Mouse (Mus musculus) hindbrain, embryonic 14.5 days (tissue): ENCODE data around the gene Gm37240. TPM values are rescaled to one million over a fixed set of nuclear protein-coding genes. Genes with fewer than 3 reads are reported as not detected.

Experiments
- ATAC-seq: fragments of 200-750 bp; cut with Nextera tagmentation; 2 replicates; pipeline ENCODE4 v1.8.0; 2017; ENCODE audit warnings: moderate number of reproducible peaks, mild to moderate bottlenecking, moderate TSS enrichment, moderate library complexity; ENCODE audit not compliant: low FRiP score
- DNase-seq: peaks from one replicate; pipeline ENCODE4 v3.0.0-alpha.2; 2015; ENCODE audit warnings: low spot score
- H3K27ac ChIP-seq: fragments of 300-500 bp; sonication (generic); 2 replicates; pipeline ENCODE4 v1.5.1; 2014; ENCODE audit warnings: mild to moderate bottlenecking, moderate library complexity
- H3K27me3 ChIP-seq: fragments of 300-500 bp; sonication (generic); 2 replicates; pipeline ENCODE4 v1.6.1; 2014; ENCODE audit warnings: mild to moderate bottlenecking, low read length, mixed read lengths; ENCODE audit not compliant: control insufficient read depth, insufficient read depth
- H3K36me3 ChIP-seq: fragments of 300-500 bp; sonication (generic); replicated peaks from 2 replicates; pipeline ENCODE4 v1.6.1; 2014; ENCODE audit not compliant: control insufficient read depth, insufficient read depth
- H3K4me1 ChIP-seq: fragments of 300-500 bp; sonication (generic); replicated peaks from 2 replicates; pipeline ENCODE4 v1.6.1; 2014; ENCODE audit warnings: antibody characterized with exemption, low read length, mixed read lengths; ENCODE audit not compliant: control insufficient read depth, insufficient read depth
- H3K4me2 ChIP-seq: fragments of 300-500 bp; sonication (generic); replicated peaks from 2 replicates; pipeline ENCODE4 v1.6.1; 2014; ENCODE audit warnings: mild to moderate bottlenecking, moderate library complexity
- H3K4me3 ChIP-seq: fragments of 300-500 bp; sonication (generic); replicated peaks from 2 replicates; pipeline ENCODE4 v1.5.1; 2014; ENCODE audit warnings: mild to moderate bottlenecking, low read length
- H3K9ac ChIP-seq: fragments of 300-500 bp; sonication (generic); 2 replicates; pipeline ENCODE4 v1.6.1; 2014
- H3K9me3 ChIP-seq: fragments of 300-500 bp; sonication (generic); 2 replicates; pipeline ENCODE4 v1.6.1; 2016; ENCODE audit warnings: low read length; ENCODE audit not compliant: control insufficient read depth
- WGBS: fragments of 180-500 bp; shearing (Covaris S2); extraction: QIAGEN DNeasy Blood & Tissue Kit; methylation state at CpG from one replicate; pipeline ENCODE4 v1.1.7; 2014; 5-methylcytosine and 5-hydroxymethylcytosine counted together
- polyA plus RNA-seq: library from polyadenylated mRNA; unstranded; fragments of >200 nt; fragmentation: Nextera tagmentation; extraction: Ambion mirVana; gene quantifications from 2 replicates; pipeline ENCODE4 v1.2.1, GENCODE M21; 2014

The Gm37240 gene
- polyA plus RNA-seq, 1 experiment from 2014 or later = 0.94 TPM

GRCm38 (mm10) chr3:85480638-85481037, 406.7 kb downstream of the Gm37240 start:
- DNase-seq (no peak), ATAC-seq (no peak)
- 97% methylated on average over 1 of the region's 1 CpGs for WGBS
- Histone ChIP-seq H3K36me3 (no peaks in the 10 kb centered on the region), H3K4me3 (no peak overlapping the region), H3K4me2 (no peak overlapping the region), H3K27ac (no peak overlapping the region), H3K27me3 (no peaks in the 10 kb centered on the region), H3K9me3 (peaks cover 6% of the 10 kb centered on the region; the same call in 1 of the 2 replicates), H3K4me1 (no peaks in the 10 kb centered on the region), H3K9ac (no peak overlapping the region)

GRCm38 (mm10) chr3:85478731-85479130, 408.6 kb downstream of the Gm37240 start:
- Histone ChIP-seq H3K9me3 (peaks cover 6% of the 10 kb centered on the region; the same call in 1 of the 2 replicates), H3K4me2 (no peak overlapping the region), H3K4me1 (no peaks in the 10 kb centered on the region), H3K4me3 (no peak overlapping the region), H3K27me3 (no peaks in the 10 kb centered on the region), H3K9ac (no peak overlapping the region), H3K36me3 (no peaks in the 10 kb centered on the region), H3K27ac (no peak overlapping the region)
- no peak for ATAC-seq
- DNase-seq = no peak
- 96% methylated on average over 8 of the region's 8 CpGs for WGBS

DNA sequence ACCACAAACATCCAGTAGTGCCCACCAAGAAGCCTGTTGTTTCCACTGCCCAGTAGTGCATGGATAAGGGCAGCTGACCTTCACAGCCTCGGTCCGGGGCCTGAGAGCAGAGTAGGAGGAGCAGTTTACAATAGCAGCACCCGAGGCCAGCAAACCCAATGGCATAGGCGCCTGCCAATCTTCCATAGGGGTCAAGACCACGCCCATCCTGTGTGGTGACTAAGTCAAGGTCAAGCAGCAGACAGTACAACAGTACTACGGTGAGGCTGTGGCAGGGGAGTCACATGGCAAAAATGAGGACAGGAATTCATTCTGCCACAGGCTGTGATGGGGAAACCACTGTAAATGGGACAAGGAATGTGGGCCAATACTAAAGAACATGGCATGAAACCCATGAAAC, 417.6 kb downstream of the Gm37240 start:
- H3K36me3 ChIP-seq = no peaks in the 10 kb centered on the region
- no peak overlapping the region for H3K4me3 ChIP-seq
- no peak overlapping the region for H3K27ac ChIP-seq
- DNase-seq = no peak
- no peak overlapping the region for H3K4me2 ChIP-seq
- WGBS = 66% methylated on average over 6 of the region's 6 CpGs
- H3K9me3 ChIP-seq = no peaks in the 10 kb centered on the region
- H3K9ac ChIP-seq = no peak overlapping the region
- no peaks in the 10 kb centered on the region for H3K4me1 ChIP-seq
- ATAC-seq = no peak
- no peaks in the 10 kb centered on the region for H3K27me3 ChIP-seq

DNA sequence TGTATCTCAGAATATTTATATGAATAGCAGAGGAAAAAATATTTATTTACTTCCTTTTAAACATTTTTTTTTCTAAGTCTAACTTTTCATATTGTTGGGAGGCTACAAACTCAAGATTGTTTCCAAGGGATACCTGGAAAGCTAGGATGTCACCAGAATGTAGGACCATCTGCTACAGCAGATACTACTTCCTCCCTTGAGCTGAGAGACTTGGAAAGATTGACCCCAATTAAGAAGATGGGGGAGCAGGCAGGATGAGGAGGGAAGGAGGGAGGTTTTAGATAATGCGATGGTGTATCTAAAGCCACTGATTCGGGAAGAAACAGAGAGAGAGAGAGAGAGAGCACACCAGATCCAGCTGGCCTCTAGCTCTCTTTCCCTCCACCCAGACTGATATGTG, 418.3 kb downstream of the Gm37240 start:
- no peak overlapping the region for H3K27ac ChIP-seq
- H3K9ac ChIP-seq = no peak overlapping the region
- ATAC-seq (no peak), DNase-seq (no peak)
- H3K27me3 ChIP-seq = no peaks in the 10 kb centered on the region
- WGBS = 100% methylated on average over 2 of the region's 2 CpGs
- no peaks in the 10 kb centered on the region for H3K9me3 ChIP-seq
- no peak overlapping the region for H3K4me3 ChIP-seq
- H3K4me1 ChIP-seq = no peaks in the 10 kb centered on the region
- H3K4me2 ChIP-seq = no peak overlapping the region
- H3K36me3 ChIP-seq = no peaks in the 10 kb centered on the region

DNA sequence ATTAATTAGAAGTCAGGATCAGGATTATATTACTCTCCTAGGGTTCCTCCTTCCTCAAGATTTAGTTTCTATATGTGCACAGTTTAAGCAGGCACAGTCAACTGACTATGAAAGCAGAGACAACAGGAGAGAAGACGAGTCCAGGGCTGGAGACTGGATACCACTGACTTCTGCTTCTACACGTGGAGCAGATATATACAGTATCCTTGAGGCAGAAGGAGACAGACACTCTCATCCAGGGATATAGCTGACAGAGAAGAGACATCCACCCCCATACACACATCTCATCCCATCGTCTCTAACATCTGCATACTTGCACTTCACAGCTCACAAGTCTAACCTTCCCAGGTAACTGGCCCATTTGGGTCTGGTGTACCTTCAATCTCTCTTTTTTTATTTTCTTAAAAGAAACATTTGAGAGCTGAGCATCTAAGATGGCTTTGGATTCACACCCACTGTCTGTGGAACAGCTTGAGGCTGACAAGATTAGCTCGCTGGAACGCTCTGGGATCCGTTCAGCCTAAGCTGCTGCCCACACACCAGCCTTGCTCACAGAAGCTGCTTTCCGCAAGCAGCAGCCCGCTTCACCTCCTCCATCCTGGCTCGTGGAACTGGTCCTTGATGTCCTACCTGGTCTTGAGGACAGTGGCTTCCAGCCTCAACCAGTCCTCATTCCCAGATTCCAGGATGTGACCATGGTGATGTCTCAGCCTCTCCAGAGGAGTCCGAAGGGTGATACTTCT, 421.9 kb downstream of the Gm37240 start:
- H3K4me1 ChIP-seq = no peaks in the 10 kb centered on the region
- no peaks in the 10 kb centered on the region for H3K27me3 ChIP-seq
- no peak overlapping the region for H3K27ac ChIP-seq
- H3K9me3 ChIP-seq = no peaks in the 10 kb centered on the region
- no peak overlapping the region for H3K4me2 ChIP-seq
- 83% methylated on average over 10 of the region's 10 CpGs for WGBS
- no peak overlapping the region for H3K9ac ChIP-seq
- no peak overlapping the region for H3K4me3 ChIP-seq
- H3K36me3 ChIP-seq = no peaks in the 10 kb centered on the region
- DNase-seq (no peak), ATAC-seq (no peak)

DNA sequence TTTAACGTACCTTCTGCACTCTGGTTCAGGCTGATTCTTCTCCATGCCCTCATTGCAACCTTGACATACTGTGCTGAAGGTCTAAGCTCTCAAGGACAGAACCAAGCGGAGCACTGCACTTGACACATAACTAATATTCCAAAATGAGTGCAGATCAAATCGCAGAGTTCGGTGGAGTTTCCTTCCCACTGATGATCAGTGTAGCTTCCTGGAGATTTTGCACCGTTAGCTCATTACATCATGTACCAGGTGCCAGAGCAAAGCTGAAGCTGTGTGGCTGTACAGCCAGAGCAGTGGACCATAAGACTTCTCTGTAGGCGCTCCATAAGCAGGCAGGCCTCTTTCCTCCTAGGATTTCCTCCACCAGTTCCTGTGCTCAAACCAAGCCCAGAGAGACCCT, 427.3 kb downstream of the Gm37240 start:
- ATAC-seq (no peak), DNase-seq (no peak)
- Histone ChIP-seq H3K4me3 (no peak overlapping the region), H3K4me2 (no peak overlapping the region), H3K27ac (no peak overlapping the region), H3K36me3 (no peaks in the 10 kb centered on the region), H3K27me3 (no peaks in the 10 kb centered on the region), H3K9me3 (no peaks in the 10 kb centered on the region), H3K9ac (no peak overlapping the region), H3K4me1 (no peaks in the 10 kb centered on the region)
- 92% methylated on average over 6 of the region's 6 CpGs for WGBS

DNA sequence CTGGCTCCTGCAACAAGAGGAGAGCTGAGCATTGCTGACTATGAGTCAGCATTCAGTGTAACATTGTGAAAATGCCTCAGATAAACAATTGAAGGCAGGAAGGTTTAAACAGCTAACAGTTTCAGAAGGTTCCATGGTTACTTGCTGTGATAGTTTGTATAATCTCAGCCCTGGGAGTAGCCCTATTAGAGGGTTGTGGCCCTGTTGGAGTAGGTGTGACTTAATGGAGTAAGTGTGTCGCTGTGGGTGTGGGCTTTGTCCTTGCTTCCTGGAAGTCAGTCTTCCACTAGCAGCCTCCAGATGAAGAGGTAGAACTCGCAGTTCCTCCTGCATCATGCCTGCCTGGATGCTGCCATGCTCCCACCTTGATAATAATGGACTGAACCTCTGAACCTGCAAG, 430.3 kb downstream of the Gm37240 start:
- DNase-seq (no peak), ATAC-seq (no peak)
- Histone ChIP-seq H3K4me1 (no peaks in the 10 kb centered on the region), H3K9me3 (no peaks in the 10 kb centered on the region), H3K27ac (no peak overlapping the region), H3K4me3 (no peak overlapping the region), H3K9ac (no peak overlapping the region), H3K36me3 (no peaks in the 10 kb centered on the region), H3K27me3 (no peaks in the 10 kb centered on the region), H3K4me2 (no peak overlapping the region)
- 89% methylated on average over 2 of the region's 2 CpGs for WGBS

- Histone ChIP-seq H3K27ac (no peak overlapping the region), H3K9me3 (no peaks in the 10 kb centered on the region), H3K4me2 (no peak overlapping the region), H3K9ac (no peak overlapping the region), H3K4me3 (no peak overlapping the region), H3K4me1 (no peaks in the 10 kb centered on the region), H3K36me3 (no peaks in the 10 kb centered on the region), H3K27me3 (no peaks in the 10 kb centered on the region)
- ATAC-seq (no peak), DNase-seq (no peak)
- 84% methylated on average over 3 of the region's 3 CpGs for WGBS
These were observed 431.9 kb downstream of the Gm37240 start for GRCm38 (mm10) chr3:85455453-85455852.

GRCm38 (mm10) chr3:85454001-85454400, 433.3 kb downstream of the Gm37240 start:
- no peak for ATAC-seq
- Histone ChIP-seq H3K27me3 (no peaks in the 10 kb centered on the region), H3K4me1 (no peaks in the 10 kb centered on the region), H3K27ac (no peak overlapping the region), H3K9me3 (no peaks in the 10 kb centered on the region), H3K9ac (no peak overlapping the region), H3K36me3 (no peaks in the 10 kb centered on the region), H3K4me2 (no peak overlapping the region), H3K4me3 (no peak overlapping the region)
- 82% methylated on average over 6 of the region's 6 CpGs for WGBS
- DNase-seq = no peak

GRCm38 (mm10) chr3:85449461-85449860, 437.9 kb downstream of the Gm37240 start:
- WGBS = 80% methylated on average over 4 of the region's 4 CpGs

More at GRCm38 (mm10) chr3:85449461-85449860, 437.9 kb downstream of the Gm37240 start:
- Histone ChIP-seq H3K27me3 (no peaks in the 10 kb centered on the region), H3K9ac (no peak overlapping the region), H3K4me2 (no peak overlapping the region), H3K4me1 (no peaks in the 10 kb centered on the region), H3K4me3 (no peak overlapping the region), H3K9me3 (no peaks in the 10 kb centered on the region), H3K36me3 (no peaks in the 10 kb centered on the region), H3K27ac (no peak overlapping the region)
- DNase-seq (no peak), ATAC-seq (no peak)
